Mouse (Mus musculus) CH12.LX (cell line): Measurements from ENCODE around the gene Rreb1. TPM values are rescaled to one million over a fixed set of nuclear protein-coding genes. Genes with fewer than 3 reads are reported as not detected.

ENCODE experiments used
- DNase-seq: peaks from one replicate; pipeline ENCODE4 v3.0.0-alpha.2; 2013; ENCODE audit errors: extremely low read depth
- H3K27ac ChIP-seq: 2 replicates; pipeline ENCODE4 v1.5.1; 2012; ENCODE audit warnings: low read depth, mild to moderate bottlenecking, control low read depth, moderate library complexity; ENCODE audit not compliant: insufficient read depth
- H3K27me3 ChIP-seq: replicated peaks from 2 replicates; pipeline ENCODE3; 2012; ENCODE audit warnings: inconsistent platforms
- H3K36me3 ChIP-seq, 2 experiments: replicated peaks in 1 of 2; 2 replicates each; pipeline versions ENCODE3 to v1.6.1; 2012; ENCODE audit warnings: inconsistent platforms in 1 of 2, low read length in 1 of 2, mild to moderate bottlenecking in 1 of 2, mixed read lengths in 1 of 2, moderate library complexity in 1 of 2; ENCODE audit not compliant: control insufficient read depth in 1 of 2, insufficient read depth in 1 of 2
- H3K4me1 ChIP-seq, 2 experiments: 2 replicates each; pipeline ENCODE4 v1.6.1; 2012; ENCODE audit warnings: inconsistent platforms in 1 of 2, moderate library complexity in 1 of 2; ENCODE audit not compliant: insufficient read depth in 2 of 2, control insufficient read depth in 1 of 2
- H3K4me2 ChIP-seq: 2 replicates; pipeline ENCODE4 v1.6.1; 2012; ENCODE audit warnings: low read depth, mild to moderate bottlenecking, control low read depth; ENCODE audit not compliant: poor library complexity, insufficient read depth, severe bottlenecking
- H3K4me3 ChIP-seq, 3 experiments: fragments of 150-350 bp in 1 of 3; sonication (generic) in 1 of 3; replicated peaks in 1 of 3; 2 replicates each; pipeline versions ENCODE3 to v1.5.1; 2011 to 2012; ENCODE audit warnings: low read depth in 2 of 3, low read length in 2 of 3, mild to moderate bottlenecking in 2 of 3, moderate library complexity in 2 of 3, control low read depth in 1 of 3, improper control_type of control experiment in 1 of 3, inconsistent platforms in 1 of 3, mixed read lengths in 1 of 3; ENCODE audit not compliant: poor library complexity in 1 of 3
- H3K79me2 ChIP-seq: replicated peaks from 2 replicates; pipeline ENCODE4 v1.6.1; 2012; ENCODE audit warnings: mild to moderate bottlenecking, moderate library complexity; ENCODE audit not compliant: control insufficient read depth, poor library complexity, insufficient read depth, severe bottlenecking; ENCODE audit errors: extremely low read depth
- H3K9ac ChIP-seq: 2 replicates; pipeline ENCODE4 v1.6.1; 2012; ENCODE audit warnings: low read depth, mild to moderate bottlenecking, control low read depth, moderate library complexity; ENCODE audit not compliant: insufficient read depth
- H3K9me3 ChIP-seq: replicated peaks from 2 replicates; pipeline ENCODE3; 2012; ENCODE audit warnings: low read length, inconsistent platforms, mixed read lengths
- ELF1 ChIP-seq: IDR thresholded peaks from 2 replicates; pipeline ENCODE4 v1.6.1; 2014; ENCODE audit warnings: low read depth, mild to moderate bottlenecking, inconsistent platforms, low read length, improper control_type of control experiment
- EP300 ChIP-seq: IDR thresholded peaks from 2 replicates; pipeline ENCODE4 v1.6.1; 2011; ENCODE audit warnings: low read length, improper control_type of control experiment
- HCFC1 ChIP-seq: IDR thresholded peaks from 2 replicates; pipeline ENCODE4 v1.6.1; 2012; ENCODE audit warnings: low read depth, mild to moderate bottlenecking, inconsistent platforms, low read length, improper control_type of control experiment
- IRF4 ChIP-seq: IDR thresholded peaks from 2 replicates; pipeline ENCODE4 v1.6.1; 2014; ENCODE audit warnings: low read depth, mild to moderate bottlenecking, inconsistent platforms, low read length, improper control_type of control experiment
- JUN ChIP-seq: IDR thresholded peaks from 2 replicates; pipeline ENCODE4 v1.6.1; 2011; ENCODE audit warnings: low read depth, mild to moderate bottlenecking, low read length, improper control_type of control experiment, moderate library complexity; ENCODE audit not compliant: insufficient read depth
- MAZ ChIP-seq: IDR thresholded peaks from 2 replicates; pipeline ENCODE4 v1.6.1; 2012; ENCODE audit warnings: low read depth, mild to moderate bottlenecking, inconsistent platforms, low read length, improper control_type of control experiment, moderate library complexity
- MEF2A ChIP-seq: IDR thresholded peaks from 2 replicates; pipeline ENCODE4 v1.6.1; 2014; ENCODE audit warnings: low read depth, mild to moderate bottlenecking, inconsistent platforms, low read length, improper control_type of control experiment, borderline replicate concordance
- USF1 ChIP-seq: IDR thresholded peaks from 2 replicates; pipeline ENCODE4 v1.6.1; 2014; ENCODE audit warnings: low read depth, mild to moderate bottlenecking, inconsistent platforms, low read length, improper control_type of control experiment
- ZC3H11A ChIP-seq: IDR thresholded peaks from 2 replicates; pipeline ENCODE4 v1.6.1; 2012; ENCODE audit warnings: low read depth, mild to moderate bottlenecking, inconsistent platforms, low read length, improper control_type of control experiment
- ZNF384 ChIP-seq: IDR thresholded peaks from 2 replicates; pipeline ENCODE4 v1.6.1; 2012; ENCODE audit warnings: low read depth, low read length, improper control_type of control experiment, inconsistent platforms
- dilution Hi-C: fragments of 300-500 bp; cut with MboI; formaldehyde crosslinking; loops from 2 replicates; pipeline ENCODE4 v1.14.3; 2020; ENCODE audit warnings: low sequenced_read_pairs; ENCODE audit not compliant: extremely low pct_unique_long_range_greater_than_20kb, extremely low pct_ligation_motif_present
- in situ Hi-C: fragments of 300-500 bp; cut with MboI; formaldehyde crosslinking; loops from 3 replicates; pipeline ENCODE4 v1.14.3; 2019; ENCODE audit warnings: low sequenced_read_pairs, low pct_ligation_motif_present, low pct_unique_long_range_greater_than_20kb, mixed read lengths
- polyA plus RNA-seq: library from polyadenylated mRNA; unstranded; fragments of >175 nt; gene quantifications from 2 replicates; pipeline ENCODE4 v1.2.1, GENCODE M21; 2012; ENCODE audit warnings: low read depth; ENCODE audit not compliant: insufficient read length
- total RNA-seq, 2 experiments: library from RNA; depleted of rRNA; stranded (reverse); fragments of 300-350 nt in 1 of 2; fragments of >200 nt in 1 of 2; gene quantifications; 2 replicates each; pipeline ENCODE4 v1.2.3; 2012 to 2014

Gene Rreb1
- total and polyA plus RNA-seq, 3 experiments: 1.0 to 10.2 (median 5.3) TPM

- DNase-seq: no peak
- Histone ChIP-seq H3K27me3 (no peaks in the 10 kb centered on the region), H3K36me3 (no peaks in the 10 kb centered on the region), H3K4me2 (peak overlapping the region; percentile 73; the same call in 1 of the 2 replicates), H3K27ac (no peak overlapping the region), H3K4me1 (peaks cover 0 to 25% of the 10 kb centered on the region in 2 experiments; a peak in 2 of 4 replicates), H3K79me2 (no peaks in the 10 kb centered on the region), H3K9ac (0 out of 2 replicates have a peak overlapping the region, but pooled peaks have one; percentile 23), H3K9me3 (peaks cover 3% of the 10 kb centered on the region), H3K4me3 (no peak overlapping the region)
- TF ChIP-seq JUN (no peak), EP300 (no peak; the same call in 1 of the 2 replicates), HCFC1 (no peak), ZNF384 (peak; percentile 62), ZC3H11A (no peak), IRF4 (no peak), USF1 (no peak), MAZ (no peak)
- in situ Hi-C loops (no loop called here), dilution Hi-C loops (no loop called here)
These were observed 17.8 kb upstream of the Rreb1 start for GRCm38 (mm10) chr13:37760373-37760772.

DNA sequence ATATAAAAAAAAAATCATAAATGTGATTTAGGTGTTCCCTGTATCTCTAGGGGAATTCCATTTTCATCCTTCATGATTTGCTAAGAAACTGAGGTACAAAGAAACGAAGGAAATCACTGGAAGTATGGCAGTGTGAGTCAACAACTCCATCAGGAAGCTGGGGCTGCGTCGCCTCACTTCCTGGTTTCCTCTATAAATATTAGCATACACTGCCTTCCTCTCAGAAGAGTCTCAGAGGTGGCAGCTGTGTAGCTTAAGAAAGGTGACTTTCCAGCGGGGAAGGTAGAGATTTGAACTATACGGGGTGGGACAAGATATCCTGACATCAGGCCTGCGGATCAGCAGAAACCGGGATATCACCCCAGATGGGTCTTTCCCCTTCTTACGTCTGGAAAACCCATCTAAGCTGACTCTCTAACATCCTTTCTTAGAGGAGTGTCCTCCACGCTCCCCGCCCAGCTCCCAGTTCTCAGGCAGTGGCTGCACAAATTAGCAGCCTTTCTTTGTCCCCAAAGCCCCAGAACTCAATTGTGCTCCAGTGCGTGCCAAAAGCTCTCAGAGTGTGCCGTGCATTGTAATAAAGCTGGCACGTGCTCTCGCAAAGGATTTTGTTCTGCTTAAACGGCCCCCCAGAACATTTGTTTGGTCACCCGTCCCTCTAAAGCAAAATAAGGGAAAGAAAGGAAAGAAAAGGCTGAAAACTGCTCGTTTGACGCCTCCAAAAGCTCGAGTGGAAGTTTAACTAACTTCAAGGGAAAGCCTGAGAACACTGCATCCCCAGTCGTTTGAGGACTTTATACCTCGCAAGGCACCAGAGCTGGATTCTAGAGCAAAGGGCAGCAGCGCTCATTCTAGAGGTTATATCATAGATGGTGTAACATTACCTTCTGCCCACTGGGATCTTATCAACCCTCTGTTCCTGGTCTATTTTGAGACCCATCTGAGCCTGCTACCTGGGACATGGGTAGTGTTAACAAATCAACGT is 17.0 kb upstream of the Rreb1 start:
- Histone ChIP-seq H3K4me3 (no peak overlapping the region), H3K27me3 (no peaks in the 10 kb centered on the region), H3K79me2 (no peaks in the 10 kb centered on the region), H3K4me1 (peaks cover 0 to 25% of the 10 kb centered on the region in 2 experiments; a peak in 2 of 4 replicates), H3K4me2 (peak overlapping the region; percentile 40; the same call in 1 of the 2 replicates), H3K9ac (no peak overlapping the region), H3K9me3 (peaks cover 6% of the 10 kb centered on the region), H3K27ac (no peak overlapping the region), H3K36me3 (no peaks in the 10 kb centered on the region)
- no peak for DNase-seq
- dilution Hi-C loops (no loop called here), in situ Hi-C loops (no loop called here)
- TF ChIP-seq EP300 (peak; percentile 45), MEF2A (no peak), ELF1 (peak; percentile 80)
